Mouse (Mus musculus): ENCODE measurements at regions not wholly inside any gene's neighbourhood (a gene's known extent, or its start where the extent isn't known, plus 50 kb on each side); places are given as distances from the start of the nearest gene placed in this dataset.

- H3K27me3 ChIP-seq (ENCODE audit: control insufficient read depth, insufficient read depth, low read length) = no peaks in the 10 kb centered on the region
- H3K4me1 ChIP-seq (ENCODE audit: control insufficient read depth in 2 of 2, insufficient read depth in 2 of 2, low read length in 2 of 2) = peaks cover 6% of the 10 kb centered on the region in 2 experiments
- peak; percentile 54; the same call in 1 of the 2 replicates for ATAC-seq (ENCODE audit: insufficient number of reproducible peaks, insufficient read depth, low FRiP score, low read depth)
- H3K9ac ChIP-seq (ENCODE audit: low read length) = no peak overlapping the region
- H3K36me3 ChIP-seq (ENCODE audit: control insufficient read depth, insufficient read depth, low read length) = no peaks in the 10 kb centered on the region
- peak overlapping the region; percentile 31; the same call in 1 of the 2 replicates for H3K4me2 ChIP-seq (ENCODE audit: low read length)
- H3K9me3 ChIP-seq (ENCODE audit: control insufficient read depth, low read length) = no peaks in the 10 kb centered on the region
- no peak overlapping the region for H3K27ac ChIP-seq (replicated peaks in 1 of 2; ENCODE audit: control insufficient read depth in 1 of 2, insufficient read depth in 1 of 2, low read depth in 2 of 2, low read length in 2 of 2)
- WGBS = 6% methylated on average over 7 of the region's 7 CpGs
- no peak overlapping the region for H3K4me3 ChIP-seq (ENCODE audit: control insufficient read depth in 1 of 2, insufficient read depth in 1 of 2, low read depth in 1 of 2, low read length in 2 of 2)
These were observed 131.4 kb upstream of the Zfp618 start for GRCm38 (mm10) chr4:62833944-62834343.

GRCm38 (mm10) chr4:62836875-62837274 lies 128.5 kb upstream of the Zfp618 start:
- no peaks in the 10 kb centered on the region for H3K27me3 ChIP-seq (ENCODE audit: control insufficient read depth, insufficient read depth, low read length)
- no peak overlapping the region for H3K4me3 ChIP-seq (ENCODE audit: control insufficient read depth in 1 of 2, insufficient read depth in 1 of 2, low read depth in 1 of 2, low read length in 2 of 2)
- no peak for ATAC-seq (ENCODE audit: insufficient number of reproducible peaks, insufficient read depth, low FRiP score, low read depth)
- H3K4me1 ChIP-seq (ENCODE audit: control insufficient read depth in 2 of 2, insufficient read depth in 2 of 2, low read length in 2 of 2) = peaks cover 4 to 6% of the 10 kb centered on the region in 2 experiments
- H3K9ac ChIP-seq (ENCODE audit: low read length) = no peak overlapping the region
- H3K4me2 ChIP-seq (ENCODE audit: low read length) = no peak overlapping the region
- 61% methylated on average over 6 of the region's 6 CpGs for WGBS
- no peaks in the 10 kb centered on the region for H3K9me3 ChIP-seq (ENCODE audit: control insufficient read depth, low read length)
- no peak overlapping the region for H3K27ac ChIP-seq (replicated peaks in 1 of 2; ENCODE audit: control insufficient read depth in 1 of 2, insufficient read depth in 1 of 2, low read depth in 2 of 2, low read length in 2 of 2)
- H3K36me3 ChIP-seq (ENCODE audit: control insufficient read depth, insufficient read depth, low read length) = no peaks in the 10 kb centered on the region

- no peaks in the 10 kb centered on the region for H3K4me1 ChIP-seq (ENCODE audit: control insufficient read depth in 2 of 2, insufficient read depth in 2 of 2, low read length in 2 of 2)
- H3K9ac ChIP-seq (ENCODE audit: low read length) = no peak overlapping the region
- no peak for ATAC-seq (ENCODE audit: insufficient number of reproducible peaks, insufficient read depth, low FRiP score, low read depth)
- H3K4me3 ChIP-seq (ENCODE audit: control insufficient read depth in 1 of 2, insufficient read depth in 1 of 2, low read depth in 1 of 2, low read length in 2 of 2) = no peak overlapping the region
- H3K27me3 ChIP-seq (ENCODE audit: control insufficient read depth, insufficient read depth, low read length) = no peaks in the 10 kb centered on the region
- no peak overlapping the region for H3K4me2 ChIP-seq (ENCODE audit: low read length)
- no peaks in the 10 kb centered on the region for H3K36me3 ChIP-seq (ENCODE audit: control insufficient read depth, insufficient read depth, low read length)
- H3K9me3 ChIP-seq (ENCODE audit: control insufficient read depth, low read length) = no peaks in the 10 kb centered on the region; the same call in 1 of the 2 replicates
- 57% methylated on average over 5 of the region's 5 CpGs for WGBS
- no peak overlapping the region for H3K27ac ChIP-seq (replicated peaks in 1 of 2; ENCODE audit: control insufficient read depth in 1 of 2, insufficient read depth in 1 of 2, low read depth in 2 of 2, low read length in 2 of 2)
These were observed 114.8 kb upstream of the Zfp618 start for GRCm38 (mm10) chr4:62850526-62850925.

GRCm38 (mm10) chr4:62853335-62853734 lies 112.0 kb upstream of the Zfp618 start:
- H3K9ac ChIP-seq (ENCODE audit: low read length) = no peak overlapping the region
- no peaks in the 10 kb centered on the region for H3K27me3 ChIP-seq (ENCODE audit: control insufficient read depth, insufficient read depth, low read length)
- no peak for ATAC-seq (ENCODE audit: insufficient number of reproducible peaks, insufficient read depth, low FRiP score, low read depth)
- no peak overlapping the region for H3K4me3 ChIP-seq (ENCODE audit: control insufficient read depth in 1 of 2, insufficient read depth in 1 of 2, low read depth in 1 of 2, low read length in 2 of 2)
- no peaks in the 10 kb centered on the region; the same call in 1 of the 2 replicates for H3K9me3 ChIP-seq (ENCODE audit: control insufficient read depth, low read length)
- 76% methylated on average over 1 of the region's 1 CpGs for WGBS
- H3K36me3 ChIP-seq (ENCODE audit: control insufficient read depth, insufficient read depth, low read length) = no peaks in the 10 kb centered on the region
- no peak overlapping the region for H3K4me2 ChIP-seq (ENCODE audit: low read length)
- no peak overlapping the region for H3K27ac ChIP-seq (replicated peaks in 1 of 2; ENCODE audit: control insufficient read depth in 1 of 2, insufficient read depth in 1 of 2, low read depth in 2 of 2, low read length in 2 of 2)
- peaks cover 2 to 5% of the 10 kb centered on the region in 2 experiments; a peak in 2 of 4 replicates for H3K4me1 ChIP-seq (ENCODE audit: control insufficient read depth in 2 of 2, insufficient read depth in 2 of 2, low read length in 2 of 2)

GRCm38 (mm10) chr4:62856406-62856805 lies 109.0 kb upstream of the Zfp618 start:
- Histone ChIP-seq H3K27ac (replicated peaks in 1 of 2; ENCODE audit: control insufficient read depth in 1 of 2, insufficient read depth in 1 of 2, low read depth in 2 of 2, low read length in 2 of 2) (no peak overlapping the region), H3K4me2 (ENCODE audit: low read length) (no peak overlapping the region), H3K4me1 (ENCODE audit: control insufficient read depth in 2 of 2, insufficient read depth in 2 of 2, low read length in 2 of 2) (peaks cover 2 to 5% of the 10 kb centered on the region in 2 experiments; a peak in 2 of 4 replicates), H3K9me3 (ENCODE audit: control insufficient read depth, low read length) (no peaks in the 10 kb centered on the region; the same call in 1 of the 2 replicates), H3K9ac (ENCODE audit: low read length) (no peak overlapping the region), H3K27me3 (ENCODE audit: control insufficient read depth, insufficient read depth, low read length) (no peaks in the 10 kb centered on the region), H3K4me3 (ENCODE audit: control insufficient read depth in 1 of 2, insufficient read depth in 1 of 2, low read depth in 1 of 2, low read length in 2 of 2) (no peak overlapping the region), H3K36me3 (ENCODE audit: control insufficient read depth, insufficient read depth, low read length) (no peaks in the 10 kb centered on the region)
- 87% methylated on average over 3 of the region's 3 CpGs for WGBS
- no peak for ATAC-seq (ENCODE audit: insufficient number of reproducible peaks, insufficient read depth, low FRiP score, low read depth)

GRCm38 (mm10) chr4:62862756-62863155 lies 102.6 kb upstream of the Zfp618 start:
- Histone ChIP-seq H3K4me1 (ENCODE audit: control insufficient read depth in 2 of 2, insufficient read depth in 2 of 2, low read length in 2 of 2) (no peaks in the 10 kb centered on the region), H3K9ac (ENCODE audit: low read length) (no peak overlapping the region), H3K9me3 (ENCODE audit: control insufficient read depth, low read length) (no peaks in the 10 kb centered on the region), H3K27ac (replicated peaks in 1 of 2; ENCODE audit: control insufficient read depth in 1 of 2, insufficient read depth in 1 of 2, low read depth in 2 of 2, low read length in 2 of 2) (no peak overlapping the region), H3K36me3 (ENCODE audit: control insufficient read depth, insufficient read depth, low read length) (no peaks in the 10 kb centered on the region), H3K4me3 (ENCODE audit: control insufficient read depth in 1 of 2, insufficient read depth in 1 of 2, low read depth in 1 of 2, low read length in 2 of 2) (no peak overlapping the region), H3K4me2 (ENCODE audit: low read length) (no peak overlapping the region), H3K27me3 (ENCODE audit: control insufficient read depth, insufficient read depth, low read length) (no peaks in the 10 kb centered on the region)
- 67% methylated on average over 3 of the region's 3 CpGs for WGBS
- ATAC-seq (ENCODE audit: insufficient number of reproducible peaks, insufficient read depth, low FRiP score, low read depth) = no peak

- no peaks in the 10 kb centered on the region for H3K36me3 ChIP-seq (ENCODE audit: control insufficient read depth, insufficient read depth, low read length)
- H3K27ac ChIP-seq (replicated peaks in 1 of 2; ENCODE audit: control insufficient read depth in 1 of 2, insufficient read depth in 1 of 2, low read depth in 2 of 2, low read length in 2 of 2) = no peak overlapping the region
- H3K4me2 ChIP-seq (ENCODE audit: low read length) = no peak overlapping the region
- ATAC-seq (ENCODE audit: insufficient number of reproducible peaks, insufficient read depth, low FRiP score, low read depth) = peak; percentile 35; the same call in 1 of the 2 replicates
- no peak overlapping the region for H3K4me3 ChIP-seq (ENCODE audit: control insufficient read depth in 1 of 2, insufficient read depth in 1 of 2, low read depth in 1 of 2, low read length in 2 of 2)
- no peaks in the 10 kb centered on the region for H3K27me3 ChIP-seq (ENCODE audit: control insufficient read depth, insufficient read depth, low read length)
- WGBS = 45% methylated on average over 14 of the region's 14 CpGs
- no peaks in the 10 kb centered on the region for H3K9me3 ChIP-seq (ENCODE audit: control insufficient read depth, low read length)
- H3K4me1 ChIP-seq (ENCODE audit: control insufficient read depth in 2 of 2, insufficient read depth in 2 of 2, low read length in 2 of 2) = peaks cover 4 to 7% of the 10 kb centered on the region in 2 experiments; a peak in 2 of 4 replicates
- peak overlapping the region; percentile 4; the same call in 1 of the 2 replicates for H3K9ac ChIP-seq (ENCODE audit: low read length)
These were observed 94.9 kb upstream of the Zfp618 start for GRCm38 (mm10) chr4:62870391-62870983.

- no peak overlapping the region for H3K4me3 ChIP-seq (ENCODE audit: control insufficient read depth in 1 of 2, insufficient read depth in 1 of 2, low read depth in 1 of 2, low read length in 2 of 2)
- no peaks in the 10 kb centered on the region for H3K36me3 ChIP-seq (ENCODE audit: control insufficient read depth, insufficient read depth, low read length)
- H3K9ac ChIP-seq (ENCODE audit: low read length) = no peak overlapping the region
- H3K27ac ChIP-seq (replicated peaks in 1 of 2; ENCODE audit: control insufficient read depth in 1 of 2, insufficient read depth in 1 of 2, low read depth in 2 of 2, low read length in 2 of 2) = no peak overlapping the region
- no peaks in the 10 kb centered on the region for H3K9me3 ChIP-seq (ENCODE audit: control insufficient read depth, low read length)
- ATAC-seq (ENCODE audit: insufficient number of reproducible peaks, insufficient read depth, low FRiP score, low read depth) = no peak
- H3K4me2 ChIP-seq (ENCODE audit: low read length) = no peak overlapping the region
- H3K4me1 ChIP-seq (ENCODE audit: control insufficient read depth in 2 of 2, insufficient read depth in 2 of 2, low read length in 2 of 2) = peaks cover 4 to 7% of the 10 kb centered on the region in 2 experiments; a peak in 2 of 4 replicates
- WGBS = 80% methylated on average over 10 of the region's 10 CpGs
- H3K27me3 ChIP-seq (ENCODE audit: control insufficient read depth, insufficient read depth, low read length) = no peaks in the 10 kb centered on the region
These were observed 92.8 kb upstream of the Zfp618 start for GRCm38 (mm10) chr4:62872562-62872961.

Data from heart, embryonic 14.5 days (tissue).